In the genomic region with DNA sequence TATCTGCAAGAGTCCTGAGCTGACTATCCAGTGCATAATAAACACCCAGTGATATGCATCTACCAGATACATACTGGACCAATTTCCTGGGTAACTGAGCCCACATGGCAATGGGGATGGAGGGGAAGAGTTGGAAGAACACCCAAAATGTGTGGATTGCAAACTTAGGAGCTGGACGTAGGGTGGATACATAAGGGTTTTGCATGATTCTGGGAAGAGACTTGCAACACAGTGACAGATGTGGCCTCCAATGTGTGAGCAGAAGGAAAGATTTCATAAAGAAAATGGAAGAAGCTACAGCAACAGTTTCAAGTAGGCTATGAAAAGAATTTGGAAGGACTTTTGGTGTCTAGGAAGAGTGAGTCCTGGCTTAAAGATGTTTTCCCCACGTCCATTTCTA, we compare ENCODE assay signal across 27 mouse cellular contexts. TPM values are rescaled to one million over a fixed set of nuclear protein-coding genes. Genes with fewer than 3 reads are reported as not detected.
A peak's percentile ranks its signal among the peaks of the same experiment; 100 is the strongest.
DNase-seq lines count a peak whose midpoint lies in the region; ATAC-seq and TF ChIP-seq lines count a peak whose summit lies in the region.
"Had no signal": no experiment of that assay in that cellular context is flagged by ENCODE, and none has a peak within 500 bp of the region (broad histone marks: within the 10 kb centered on the region; RNA-seq: fewer than 3 reads in every experiment).

No protein-coding gene starts in this region.

- no peaks in the 10 kb centered on the region for H3K4me1 ChIP-seq in forebrain, postnatal 0 days (ENCODE audit: insufficient read depth)
- H3K4me1 ChIP-seq in forebrain, embryonic 16.5 days (replicated peaks; ENCODE audit: control insufficient read depth, insufficient read depth, low read length) = no peaks in the 10 kb centered on the region; the same call in 1 of the 2 replicates
- H3K4me1 ChIP-seq: embryonic facial prominence, embryonic 15.5 days had no signal

- no peak overlapping the region for H3K4me2 ChIP-seq in forebrain, postnatal 0 days (ENCODE audit: low read depth)
- no peak overlapping the region for H3K4me2 ChIP-seq in forebrain, embryonic 16.5 days (ENCODE audit: low read length)
- H3K4me2 ChIP-seq: embryonic facial prominence, embryonic 13.5 days; embryonic facial prominence, embryonic 15.5 days; forebrain, embryonic 12.5 days had no signal

- H3K4me3 ChIP-seq in forebrain, postnatal 0 days (ENCODE audit: low read depth, low read length) = no peak overlapping the region
- no peak overlapping the region for H3K4me3 ChIP-seq in forebrain, embryonic 16.5 days (replicated peaks; ENCODE audit: low read length)
- H3K4me3 ChIP-seq in left cerebral cortex, adult 2 months = no peak overlapping the region
- H3K4me3 ChIP-seq: embryonic facial prominence, embryonic 13.5 days; embryonic facial prominence, embryonic 15.5 days; erythroblast, embryonic 14.5 days; forebrain, embryonic 10.5 days; forebrain, embryonic 12.5 days had no signal

- H3K9ac ChIP-seq in forebrain, postnatal 0 days = no peak overlapping the region
- no peak overlapping the region for H3K9ac ChIP-seq in forebrain, embryonic 16.5 days (replicated peaks; ENCODE audit: low read depth, low read length)
- H3K9ac ChIP-seq: embryonic facial prominence, embryonic 13.5 days; embryonic facial prominence, embryonic 15.5 days; forebrain, embryonic 12.5 days had no signal

- peak; percentile 12 for DNase-seq in forebrain, postnatal 0 days
- DNase-seq in heart, adult 11 months = peak; percentile 69
- no peak for DNase-seq in heart, adult 8-10 months (ENCODE audit: low spot score)
- DNase-seq in left cerebral cortex, adult 2 months (ENCODE audit: extremely low spot score in 1 of 2, low spot score in 2 of 2) = no peak
- no peak for DNase-seq in left cerebral cortex, postnatal 10 days (ENCODE audit: extremely low spot score in 1 of 2, low spot score in 2 of 2)
- DNase-seq in brain, adult 2 months (ENCODE audit: low read depth, low spot score) = peak; percentile 74
- no peak for DNase-seq in lung, postnatal 4 days
- DNase-seq: adrenal gland, adult 8-10 months; adrenal gland, postnatal 14 days; B cell, adult 2 months; cerebellum, adult 11 months; cerebellum, adult 18-20 months; cerebellum, adult 8-10 months; cerebellum, adult 9-11 months; cerebellum, postnatal 14 days; cerebellum, postnatal 36 days; embryo, embryonic 11 days had no signal

- 69% methylated on average over 2 of the region's 2 CpGs for WGBS in forebrain, postnatal 0 days
- 80% methylated on average over 2 of the region's 2 CpGs for WGBS in forebrain, embryonic 16.5 days

- no peak overlapping the region for H3K27ac ChIP-seq in forebrain, postnatal 0 days (ENCODE audit: low read depth, low read length)
- H3K27ac ChIP-seq in forebrain, embryonic 16.5 days (ENCODE audit: low read length) = no peak overlapping the region
- H3K27ac ChIP-seq in left cerebral cortex, adult 2 months = peak overlapping the region; percentile 66
- H3K27ac ChIP-seq: embryonic facial prominence, embryonic 13.5 days; embryonic facial prominence, embryonic 15.5 days; forebrain, embryonic 10.5 days; forebrain, embryonic 12.5 days had no signal

- no peaks in the 10 kb centered on the region for H3K27me3 ChIP-seq in forebrain, postnatal 0 days (ENCODE audit: insufficient read depth, low read length)
- no peaks in the 10 kb centered on the region for H3K27me3 ChIP-seq in forebrain, embryonic 16.5 days (replicated peaks; ENCODE audit: control insufficient read depth, insufficient read depth, low read length)
- H3K27me3 ChIP-seq: CH12.LX; embryonic facial prominence, embryonic 13.5 days; embryonic facial prominence, embryonic 15.5 days; forebrain, embryonic 12.5 days; Patski had no signal

- TF ChIP-seq CTCF in forebrain, postnatal 0 days (IDR thresholded peaks at IDR 0.05; ENCODE audit: low read depth) = no peak
- no peak for TF ChIP-seq CTCF in left cerebral cortex, adult 2 months (IDR thresholded peaks at IDR 0.05)

- no peaks in the 10 kb centered on the region for H3K36me3 ChIP-seq in forebrain, postnatal 0 days (ENCODE audit: insufficient read depth)
- H3K36me3 ChIP-seq in forebrain, embryonic 16.5 days (ENCODE audit: control insufficient read depth, insufficient read depth) = no peaks in the 10 kb centered on the region
- H3K36me3 ChIP-seq: embryonic facial prominence, embryonic 13.5 days; embryonic facial prominence, embryonic 15.5 days; forebrain, embryonic 10.5 days; forebrain, embryonic 12.5 days had no signal

- no peak for ATAC-seq in forebrain, postnatal 0 days
- no peak for ATAC-seq in forebrain, embryonic 16.5 days
- ATAC-seq: forebrain, embryonic 14.5 days; Patski had no signal

- no peaks in the 10 kb centered on the region for H3K9me3 ChIP-seq in forebrain, postnatal 0 days (ENCODE audit: low read length)
- H3K9me3 ChIP-seq in forebrain, embryonic 16.5 days (ENCODE audit: control insufficient read depth, low read length) = no peaks in the 10 kb centered on the region
- H3K9me3 ChIP-seq: embryonic facial prominence, embryonic 13.5 days; embryonic facial prominence, embryonic 15.5 days; forebrain, embryonic 10.5 days; forebrain, embryonic 12.5 days; G1E had no signal

- intact Hi-C loops in left cerebral cortex, adult 2 months (cut with DNase I) = loop anchor here (2.0 to 10.0 kb wide), 3 partner anchors 56 to 418 kb away; a partner anchor contains a TSS
- intact Hi-C loops in left cerebral cortex, postnatal 10 days (cut with DNase I) = loop anchor here (5.0 kb wide), 1 partner anchor 61 kb away; no protein-coding TSS in a partner anchor

RNA-seq across cellular contexts. Expression of a gene that starts 10.0 kb away (rescaled TPM):
- total RNA-seq in forebrain, postnatal 0 days (2014; rRNA removed) = 2.7 and 3.3 TPM in 2 replicates
- 1.6 and 2.2 TPM in 2 replicates for polyA plus RNA-seq in forebrain, postnatal 0 days (2015; fragmentation: Nextera tagmentation; extraction: Ambion mirVana)
- polyA plus RNA-seq in forebrain, embryonic 16.5 days (2015; fragmentation: Nextera tagmentation; extraction: Ambion mirVana) = 2.2 and 2.7 TPM in 2 replicates
- total RNA-seq in heart, adult 8-10 months (2022) = 1 to 10 TPM; 2.4 to 3.6 (median 2.9) TPM
- total RNA-seq in left cerebral cortex, adult 2 months (2021) = 1 to 10 TPM; 8.5 to 9.6 TPM
- 1 to 10 TPM; 6.1 to 6.4 TPM for total RNA-seq in left cerebral cortex, postnatal 10 days (2021)
- polyA plus RNA-seq: erythroblast, embryonic 14.5 days had no signal

Comparison
In these comparisons a context has a peak if more than half of its experiments do, and no peak if none do; other contexts are left out.
1. DNase-seq: peak in forebrain, postnatal 0 days (single experiment), heart, adult 11 months (single experiment) and brain, adult 2 months (single experiment); none in heart, adult 8-10 months (single experiment), left cerebral cortex, adult 2 months (0 of 2), left cerebral cortex, postnatal 10 days (0 of 2) and lung, postnatal 4 days (0 of 2).